Mouse (Mus musculus): ENCODE measurements at regions not wholly inside any gene's neighbourhood (a gene's known extent, or its start where the extent isn't known, plus 50 kb on each side); places are given as distances from the start of the nearest gene placed in this dataset. TPM values are rescaled to one million over a fixed set of nuclear protein-coding genes. Genes with fewer than 3 reads are reported as not detected.
"Not testable (repeated sequence)": the region's sequence is repeated elsewhere in the genome, so short reads cannot be mapped to it uniquely, and the experiment has no call there.

- no peaks in the 10 kb centered on the region for H3K9me3 ChIP-seq
- H3K4me2 ChIP-seq, result no peak overlapping the region
- no peak overlapping the region for H3K27ac ChIP-seq (replicated peaks)
- H3K36me3 ChIP-seq, result no peaks in the 10 kb centered on the region
- peaks cover 6% of the 10 kb centered on the region; the same call in 1 of the 2 replicates for H3K27me3 ChIP-seq (replicated peaks)
- 45% methylated on average over 7 of the region's 7 CpGs for WGBS
- no peak overlapping the region for H3K4me3 ChIP-seq
- ATAC-seq (ENCODE audit: extremely low read depth, insufficient number of reproducible peaks, low FRiP score, low TSS enrichment), result no peak
- no peak overlapping the region for H3K9ac ChIP-seq
- peaks cover 3% of the 10 kb centered on the region; the same call in 1 of the 2 replicates for H3K4me1 ChIP-seq
These were observed 63.5 kb upstream of the Max start for GRCm38 (mm10) chr12:77025431-77025879.

- Histone ChIP-seq H3K27me3 (replicated peaks) (peaks cover 11% of the 10 kb centered on the region; the same call in 1 of the 2 replicates), H3K36me3 (no peaks in the 10 kb centered on the region), H3K9ac (no peak overlapping the region), H3K9me3 (no peaks in the 10 kb centered on the region; the same call in 1 of the 2 replicates), H3K27ac (replicated peaks) (no peak overlapping the region), H3K4me2 (no peak overlapping the region), H3K4me1 (peaks cover 9% of the 10 kb centered on the region), H3K4me3 (no peak overlapping the region)
- 66% methylated on average over 5 of the region's 5 CpGs for WGBS
- no peak for ATAC-seq (ENCODE audit: extremely low read depth, insufficient number of reproducible peaks, low FRiP score, low TSS enrichment)
These were observed 60.5 kb upstream of the Max start for GRCm38 (mm10) chr12:77022538-77022937.

- no peak overlapping the region for H3K9ac ChIP-seq
- no peaks in the 10 kb centered on the region for H3K36me3 ChIP-seq
- H3K4me3 ChIP-seq, result no peak overlapping the region
- WGBS, result 74% methylated on average over 5 of the region's 5 CpGs
- ATAC-seq (ENCODE audit: extremely low read depth, insufficient number of reproducible peaks, low FRiP score, low TSS enrichment), result no peak
- H3K4me2 ChIP-seq, result no peak overlapping the region
- peaks cover 9% of the 10 kb centered on the region for H3K4me1 ChIP-seq
- H3K27ac ChIP-seq (replicated peaks), result no peak overlapping the region
- H3K27me3 ChIP-seq (replicated peaks), result peaks cover 11% of the 10 kb centered on the region; the same call in 1 of the 2 replicates
- no peaks in the 10 kb centered on the region; the same call in 1 of the 2 replicates for H3K9me3 ChIP-seq
These were observed 59.9 kb upstream of the Max start for GRCm38 (mm10) chr12:77021881-77022280.

GRCm38 (mm10) chr12:77019708-77020511, 57.9 kb upstream of the Max start:
- Histone ChIP-seq H3K27me3 (replicated peaks) (peaks cover 11% of the 10 kb centered on the region; the same call in 1 of the 2 replicates), H3K9me3 (no peaks in the 10 kb centered on the region; the same call in 1 of the 2 replicates), H3K9ac (no peak overlapping the region), H3K4me1 (peaks cover 6% of the 10 kb centered on the region), H3K27ac (replicated peaks) (no peak overlapping the region), H3K36me3 (no peaks in the 10 kb centered on the region), H3K4me3 (no peak overlapping the region), H3K4me2 (no peak overlapping the region)
- WGBS, result 39% methylated on average over 14 of the region's 14 CpGs
- ATAC-seq (ENCODE audit: extremely low read depth, insufficient number of reproducible peaks, low FRiP score, low TSS enrichment), result no peak; the same call in 1 of the 2 replicates

GRCm38 (mm10) chr12:77019148-77019547, 57.1 kb upstream of the Max start:
- not testable (repeated sequence) for H3K4me3 ChIP-seq; H3K36me3 ChIP-seq; H3K9ac ChIP-seq; H3K27ac ChIP-seq (replicated peaks); H3K4me2 ChIP-seq; H3K4me1 ChIP-seq; H3K9me3 ChIP-seq; ATAC-seq (ENCODE audit: extremely low read depth, insufficient number of reproducible peaks, low FRiP score, low TSS enrichment)
- peaks cover 11% of the 10 kb centered on the region; the same call in 1 of the 2 replicates for H3K27me3 ChIP-seq (replicated peaks)
- WGBS, result 33% methylated on average over 2 of the region's 2 CpGs

GRCm38 (mm10) chr12:77018373-77018772, 56.4 kb upstream of the Max start:
- peaks cover 6% of the 10 kb centered on the region for H3K4me1 ChIP-seq
- H3K4me2 ChIP-seq, result no peak overlapping the region
- WGBS, result 47% methylated on average over 6 of the region's 6 CpGs
- no peak overlapping the region for H3K9ac ChIP-seq
- H3K27me3 ChIP-seq (replicated peaks), result peaks cover 11% of the 10 kb centered on the region; the same call in 1 of the 2 replicates
- H3K36me3 ChIP-seq, result no peaks in the 10 kb centered on the region
- H3K9me3 ChIP-seq, result no peaks in the 10 kb centered on the region; the same call in 1 of the 2 replicates
- H3K4me3 ChIP-seq, result no peak overlapping the region
- no peak for ATAC-seq (ENCODE audit: extremely low read depth, insufficient number of reproducible peaks, low FRiP score, low TSS enrichment)
- no peak overlapping the region for H3K27ac ChIP-seq (replicated peaks)

- Histone ChIP-seq H3K4me3 (no peak overlapping the region), H3K4me1 (peaks cover 2% of the 10 kb centered on the region), H3K36me3 (no peaks in the 10 kb centered on the region), H3K9me3 (no peaks in the 10 kb centered on the region; the same call in 1 of the 2 replicates), H3K4me2 (no peak overlapping the region), H3K27ac (replicated peaks) (no peak overlapping the region), H3K9ac (no peak overlapping the region), H3K27me3 (replicated peaks) (no peaks in the 10 kb centered on the region)
- WGBS, result 62% methylated on average over 2 of the region's 2 CpGs
- ATAC-seq (ENCODE audit: extremely low read depth, insufficient number of reproducible peaks, low FRiP score, low TSS enrichment), result no peak
These were observed 52.9 kb upstream of the Max start for GRCm38 (mm10) chr12:77014908-77015307.

Small RNA genes lying in the stretch of these regions (microRNA-seq; reads per million reads assigned to microRNA genes)
- gene Gm22696, result not detected
